Mouse (Mus musculus) heart, embryonic 16.5 days (tissue): ENCODE measurements around the gene Rbm33. TPM values are rescaled to one million over a fixed set of nuclear protein-coding genes. Genes with fewer than 3 reads are reported as not detected.

Experiments used
- ATAC-seq: fragments of 200-750 bp; cut with Nextera tagmentation; replicated peaks from 2 replicates; pipeline ENCODE4 v1.8.0; 2017; ENCODE audit warnings: moderate number of reproducible peaks; ENCODE audit not compliant: insufficient read depth, low FRiP score; ENCODE audit errors: extremely low read depth
- H3K27ac ChIP-seq: fragments of 300-500 bp; sonication (generic); 2 replicates; pipeline ENCODE4 v1.5.1; 2014; ENCODE audit warnings: mild to moderate bottlenecking, low read length, control low read depth, moderate library complexity
- H3K27me3 ChIP-seq: fragments of 300-500 bp; sonication (generic); 2 replicates; pipeline ENCODE4 v1.6.1; 2014; ENCODE audit warnings: low read length, mixed read lengths; ENCODE audit not compliant: control insufficient read depth, insufficient read depth
- H3K36me3 ChIP-seq: fragments of 300-500 bp; sonication (generic); 2 replicates; pipeline ENCODE4 v1.6.1; 2014; ENCODE audit not compliant: control insufficient read depth, insufficient read depth
- H3K4me1 ChIP-seq: fragments of 300-500 bp; sonication (generic); 2 replicates; pipeline ENCODE4 v1.6.1; 2014; ENCODE audit warnings: low read length, mixed read lengths; ENCODE audit not compliant: control insufficient read depth, insufficient read depth
- H3K4me2 ChIP-seq: fragments of 300-500 bp; sonication (generic); 2 replicates; pipeline ENCODE4 v1.6.1; 2014; ENCODE audit warnings: low read depth, mild to moderate bottlenecking, control low read depth, low read length
- H3K4me3 ChIP-seq: fragments of 300-500 bp; sonication (generic); 2 replicates; pipeline ENCODE4 v1.5.1; 2014; ENCODE audit warnings: mild to moderate bottlenecking, control low read depth, low read length
- H3K9ac ChIP-seq: fragments of 300-500 bp; sonication (generic); 2 replicates; pipeline ENCODE4 v1.6.1; 2014; ENCODE audit warnings: low read length, control low read depth
- H3K9me3 ChIP-seq: fragments of 300-500 bp; sonication (generic); replicated peaks from 2 replicates; pipeline ENCODE4 v1.6.1; 2016; ENCODE audit warnings: low read length; ENCODE audit not compliant: control insufficient read depth
- WGBS: fragments of 180-500 bp; shearing (Covaris S2); extraction: QIAGEN DNeasy Blood & Tissue Kit; methylation state at CpG from one replicate; pipeline ENCODE4 v1.1.7; 2014; 5-methylcytosine and 5-hydroxymethylcytosine counted together
- polyA plus RNA-seq: library from polyadenylated mRNA; unstranded; fragments of >200 nt; fragmentation: Nextera tagmentation; extraction: Ambion mirVana; gene quantifications from 2 replicates; pipeline ENCODE4 v1.2.1, GENCODE M21; 2015

Gene Rbm33
- polyA plus RNA-seq, 1 experiment from 2014 or later, result 9.2 TPM

- Histone ChIP-seq H3K9ac (no peak overlapping the region), H3K9me3 (no peaks in the 10 kb centered on the region), H3K27ac (no peak overlapping the region), H3K4me1 (peaks cover 6% of the 10 kb centered on the region), H3K4me3 (no peak overlapping the region), H3K36me3 (no peaks in the 10 kb centered on the region), H3K27me3 (peaks cover 96% of the 10 kb centered on the region), H3K4me2 (no peak overlapping the region)
- ATAC-seq, result no peak
- 2% methylated on average over 17 of the region's 17 CpGs for WGBS
Measured at GRCm38 (mm10) chr5:28460556-28461350, 143.8 kb downstream of the Rbm33 start.

GRCm38 (mm10) chr5:28461376-28461775 lies 144.5 kb downstream of the Rbm33 start:
- H3K36me3 ChIP-seq, result no peaks in the 10 kb centered on the region

GRCm38 (mm10) chr5:28462741-28463590 lies 146.0 kb downstream of the Rbm33 start:
- Histone ChIP-seq H3K9me3 (no peaks in the 10 kb centered on the region), H3K4me1 (peaks cover 8% of the 10 kb centered on the region), H3K4me3 (no peak overlapping the region), H3K9ac (no peak overlapping the region), H3K27me3 (peaks cover 100% of the 10 kb centered on the region), H3K36me3 (no peaks in the 10 kb centered on the region), H3K27ac (no peak overlapping the region), H3K4me2 (no peak overlapping the region)
- WGBS, result 2% methylated on average over 33 of the region's 33 CpGs
- no peak for ATAC-seq

More at GRCm38 (mm10) chr5:28461376-28461775, 144.5 kb downstream of the Rbm33 start:
- no peak overlapping the region for H3K4me2 ChIP-seq
- no peak overlapping the region for H3K9ac ChIP-seq
- WGBS, result 14% methylated on average over 11 of the region's 11 CpGs
- H3K27ac ChIP-seq, result no peak overlapping the region
- no peak for ATAC-seq
- no peaks in the 10 kb centered on the region for H3K9me3 ChIP-seq
- peaks cover 96% of the 10 kb centered on the region for H3K27me3 ChIP-seq
- peaks cover 6% of the 10 kb centered on the region for H3K4me1 ChIP-seq
- H3K4me3 ChIP-seq, result no peak overlapping the region

GRCm38 (mm10) chr5:28463656-28464055 lies 146.7 kb downstream of the Rbm33 start:
- no peak overlapping the region for H3K27ac ChIP-seq
- no peak overlapping the region for H3K4me2 ChIP-seq
- peaks cover 5% of the 10 kb centered on the region for H3K4me1 ChIP-seq
- 5% methylated on average over 10 of the region's 10 CpGs for WGBS
- H3K4me3 ChIP-seq, result peak overlapping the region; percentile 55; the same call in 1 of the 2 replicates
- H3K9me3 ChIP-seq, result no peaks in the 10 kb centered on the region
- no peaks in the 10 kb centered on the region for H3K36me3 ChIP-seq
- no peak for ATAC-seq
- H3K27me3 ChIP-seq, result peaks cover 100% of the 10 kb centered on the region
- H3K9ac ChIP-seq, result no peak overlapping the region

- Histone ChIP-seq H3K9me3 (no peaks in the 10 kb centered on the region), H3K36me3 (no peaks in the 10 kb centered on the region), H3K27ac (no peak overlapping the region), H3K9ac (peak overlapping the region; percentile 26; the same call in 1 of the 2 replicates), H3K4me1 (peaks cover 5% of the 10 kb centered on the region), H3K27me3 (peaks cover 100% of the 10 kb centered on the region), H3K4me2 (peak overlapping the region; percentile 80), H3K4me3 (peak overlapping the region; percentile 55)
- under 1% methylated on average over 74 of the region's 76 CpGs for WGBS
- ATAC-seq, result no peak
Measured at GRCm38 (mm10) chr5:28464361-28465098, 147.6 kb downstream of the Rbm33 start.

- H3K27me3 ChIP-seq, result peaks cover 98% of the 10 kb centered on the region
- WGBS, result under 1% methylated on average over 29 of the region's 29 CpGs
- H3K4me1 ChIP-seq, result peaks cover 5% of the 10 kb centered on the region
- peak overlapping the region; percentile 80 for H3K4me2 ChIP-seq
- no peak for ATAC-seq
- no peak overlapping the region for H3K9ac ChIP-seq
- no peak overlapping the region for H3K27ac ChIP-seq
- no peaks in the 10 kb centered on the region for H3K36me3 ChIP-seq
- no peaks in the 10 kb centered on the region for H3K9me3 ChIP-seq
- H3K4me3 ChIP-seq, result peak overlapping the region; percentile 55
Measured at GRCm38 (mm10) chr5:28465099-28465406, 148.1 kb downstream of the Rbm33 start.

GRCm38 (mm10) chr5:28465526-28465925 lies 148.6 kb downstream of the Rbm33 start:
- 2% methylated on average over 18 of the region's 18 CpGs for WGBS
- H3K4me3 ChIP-seq, result peak overlapping the region; percentile 55
- H3K4me2 ChIP-seq, result peak overlapping the region; percentile 80
- H3K9me3 ChIP-seq, result no peaks in the 10 kb centered on the region
- H3K9ac ChIP-seq, result no peak overlapping the region
- H3K4me1 ChIP-seq, result peaks cover 5% of the 10 kb centered on the region
- peaks cover 97% of the 10 kb centered on the region for H3K27me3 ChIP-seq
- no peak for ATAC-seq
- H3K36me3 ChIP-seq, result no peaks in the 10 kb centered on the region
- no peak overlapping the region for H3K27ac ChIP-seq

- H3K9ac ChIP-seq, result no peak overlapping the region; the same call in 1 of the 2 replicates
- peak overlapping the region; percentile 57 for H3K4me2 ChIP-seq
- peak overlapping the region; percentile 33 for H3K4me3 ChIP-seq
- H3K27me3 ChIP-seq, result peaks cover 97% of the 10 kb centered on the region
- H3K27ac ChIP-seq, result no peak overlapping the region
- ATAC-seq, result no peak
- no peaks in the 10 kb centered on the region for H3K36me3 ChIP-seq
- no peaks in the 10 kb centered on the region for H3K9me3 ChIP-seq
- 2% methylated on average over 15 of the region's 15 CpGs for WGBS
- H3K4me1 ChIP-seq, result peaks cover 5% of the 10 kb centered on the region; the same call in 1 of the 2 replicates
Measured at GRCm38 (mm10) chr5:28466351-28466750, 149.4 kb downstream of the Rbm33 start.
